Mouse (Mus musculus) gastrocnemius, postnatal 25 days (tissue): Measurements from ENCODE around the gene Cdkn2c. TPM values are rescaled to one million over a fixed set of nuclear protein-coding genes. Genes with fewer than 3 reads are reported as not detected.
A peak's percentile ranks its signal among the peaks of the same experiment; 100 is the strongest.
"Not testable (repeated sequence)": the region's sequence is repeated elsewhere in the genome, so short reads cannot be mapped to it uniquely, and the experiment has no call there.

Experiments
- DNase-seq: peaks from one replicate; pipeline ENCODE4 v3.0.0; 2022
- long read RNA-seq, 2 experiments: library from polyadenylated mRNA; stranded (forward); transcript quantifications; one replicate each; pipeline ENCODE4 v2.0.0; 2021
- total RNA-seq, 2 experiments: library from RNA; stranded (reverse); gene quantifications; 1 replicate in 1 of 2; 2 replicates in 1 of 2; pipeline ENCODE4 v1.2.3; 2021

The Cdkn2c gene
- total RNA-seq: 10 to 100 TPM in 1 of 2 experiments, 1 to 10 TPM in 1; 9.2 to 11.7 TPM
- long read RNA-seq, experiment 1, transcript Cdkn2c-201 (2 exons, 1,106 nt): minor isoform, 8 of 18 reads
- long read RNA-seq, experiment 1, transcript Cdkn2c-202 (3 exons, 2,471 nt): major isoform, 9 of 18 reads
- long read RNA-seq, experiment 1, partial matches to known transcripts: 1 of 18 reads
- long read RNA-seq, experiment 1, other reads (novel, unspliced or antisense): 0 of 18 reads
- long read RNA-seq, experiment 2, transcript Cdkn2c-202 (3 exons, 2,471 nt): major isoform, 6 of 10 reads
- long read RNA-seq, experiment 2, partial matches to known transcripts: 0 of 10 reads
- long read RNA-seq, experiment 2, other reads (novel, unspliced or antisense): 0 of 10 reads

DNA sequence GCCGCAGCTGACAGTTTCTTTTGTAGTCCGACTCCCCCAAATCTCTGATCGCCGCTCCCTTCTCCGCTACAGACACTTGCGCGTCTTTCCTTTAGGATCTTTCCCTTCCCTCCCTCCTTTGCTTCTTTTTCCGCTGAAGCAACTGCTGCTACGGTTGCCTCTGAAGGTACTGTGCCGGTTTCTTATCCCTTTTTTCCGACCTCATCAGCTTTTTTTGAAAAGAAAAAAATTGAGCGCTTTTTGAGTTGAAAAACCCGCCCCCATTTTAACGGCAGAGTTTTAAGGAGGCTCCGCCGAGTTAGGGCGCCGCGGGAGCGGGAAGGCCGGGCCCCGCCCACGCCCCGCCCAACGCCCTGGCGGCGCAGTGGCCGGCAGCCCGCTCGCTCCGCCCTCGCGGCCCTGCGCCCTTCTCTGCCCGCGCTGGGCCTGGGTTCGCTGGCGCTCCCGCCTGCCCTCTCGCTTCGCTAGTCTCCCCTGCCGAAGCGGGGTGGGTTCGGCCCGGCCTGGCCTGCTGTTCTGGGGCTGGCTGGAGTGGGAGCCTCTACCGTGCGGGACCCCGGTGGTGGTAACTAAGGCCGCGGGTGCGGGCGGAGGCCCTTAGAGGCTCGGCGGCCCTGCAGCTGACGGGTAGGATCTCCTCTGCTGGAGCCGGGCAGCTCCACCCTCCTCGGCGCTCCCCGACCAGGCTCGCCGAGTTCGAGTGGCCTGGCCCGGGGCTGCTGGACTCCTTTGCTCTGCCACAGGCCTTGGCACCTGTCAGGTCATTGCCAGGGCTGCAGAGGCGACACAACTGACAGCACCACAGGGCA is at the start of gene Cdkn2c:
Cdkn2c (minus strand) TSS at position 729 of the 809 bp plus-strand sequence.
- DNase-seq: peak; percentile 92

DNA sequence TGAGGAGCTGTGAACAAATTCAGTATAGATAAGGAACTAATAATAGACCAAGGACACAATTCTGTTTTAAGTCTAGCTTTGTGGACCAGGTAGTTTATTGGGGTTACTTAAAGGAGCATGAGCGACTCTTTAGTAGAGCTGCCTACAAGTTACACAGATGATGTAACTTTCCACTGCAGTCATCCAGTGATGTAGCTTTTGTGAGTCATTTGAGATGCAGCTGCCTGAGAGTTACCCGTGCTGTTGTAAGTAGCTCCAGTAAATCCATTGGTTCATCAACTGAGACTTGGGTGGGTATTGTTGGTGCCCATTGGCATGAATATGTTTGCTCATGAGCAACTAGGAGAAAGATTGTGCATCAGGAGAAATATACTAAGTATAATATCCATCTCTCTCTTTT is 38.4 kb upstream of the Cdkn2c start:
- DNase-seq: no peak

DNA sequence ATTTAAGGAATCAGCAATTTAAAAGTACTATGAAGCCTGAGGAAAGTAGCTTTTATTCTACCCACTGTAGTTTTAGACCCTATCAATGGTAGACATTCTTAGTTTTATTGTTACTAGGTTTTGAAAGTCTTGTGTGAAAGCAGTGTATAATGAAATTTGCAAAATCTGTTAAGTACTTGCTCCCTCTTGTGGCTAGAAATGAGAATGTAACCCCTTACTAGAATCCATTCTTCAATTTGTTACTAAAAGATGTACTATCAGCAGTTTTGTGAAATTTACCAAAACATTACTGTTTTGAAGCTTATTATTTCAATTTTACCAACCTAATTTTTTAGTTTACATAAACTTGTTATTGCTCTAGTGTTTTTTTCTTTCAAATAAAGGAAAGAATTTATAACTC is 36.6 kb upstream of the Cdkn2c start:
- no peak for DNase-seq

GRCm38 (mm10) chr4:109700727-109701126 is 33.7 kb upstream of the Cdkn2c start:
- not testable (repeated sequence) for DNase-seq

DNA sequence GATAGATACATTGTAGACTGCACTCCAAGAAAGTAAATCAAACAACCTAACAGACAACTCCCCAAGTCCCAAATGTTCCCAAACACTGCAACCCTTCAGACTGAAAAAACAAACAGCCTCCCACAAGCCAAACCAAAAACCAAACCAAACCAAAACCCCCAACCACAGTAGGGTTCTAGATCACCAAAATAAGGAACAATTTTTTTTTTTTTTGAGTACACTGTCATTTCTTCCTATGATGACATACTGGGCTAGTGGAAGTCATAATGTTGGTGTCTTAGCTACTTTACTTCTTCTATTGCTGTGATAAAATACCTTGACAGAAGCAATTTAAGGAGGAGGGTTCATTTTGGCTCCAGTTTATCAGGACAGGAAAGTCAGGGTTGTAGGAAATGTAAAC is 25.7 kb upstream of the Cdkn2c start:
- DNase-seq: no peak

DNA sequence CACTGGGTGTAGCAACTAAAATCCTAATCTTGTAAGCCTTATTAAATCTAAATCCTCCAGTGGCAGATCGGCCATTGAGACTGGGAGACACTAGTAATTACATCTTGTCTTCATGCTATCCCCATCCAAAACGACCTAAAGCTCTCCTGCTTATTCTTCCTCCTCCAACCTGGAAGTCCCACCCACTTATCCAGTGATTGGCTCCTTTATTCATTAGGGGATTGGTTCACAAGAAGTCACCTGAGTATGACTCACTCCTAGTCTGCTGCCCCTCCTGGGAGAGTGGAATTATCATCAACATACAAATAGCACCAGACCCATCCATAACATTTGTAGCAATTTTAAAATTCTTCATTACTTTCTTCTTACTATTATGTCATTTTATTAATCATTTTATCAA is 16.6 kb upstream of the Cdkn2c start:
- DNase-seq: no peak

GRCm38 (mm10) chr4:109677221-109677620 is 10.2 kb upstream of the Cdkn2c start:
- DNase-seq: no peak

GRCm38 (mm10) chr4:109676218-109677215 is 9.5 kb upstream of the Cdkn2c start, which contains the start of gene Faf1:
Gene Faf1 (plus strand): TSS chr4:109676588.
- DNase-seq: peak; percentile 99

DNA sequence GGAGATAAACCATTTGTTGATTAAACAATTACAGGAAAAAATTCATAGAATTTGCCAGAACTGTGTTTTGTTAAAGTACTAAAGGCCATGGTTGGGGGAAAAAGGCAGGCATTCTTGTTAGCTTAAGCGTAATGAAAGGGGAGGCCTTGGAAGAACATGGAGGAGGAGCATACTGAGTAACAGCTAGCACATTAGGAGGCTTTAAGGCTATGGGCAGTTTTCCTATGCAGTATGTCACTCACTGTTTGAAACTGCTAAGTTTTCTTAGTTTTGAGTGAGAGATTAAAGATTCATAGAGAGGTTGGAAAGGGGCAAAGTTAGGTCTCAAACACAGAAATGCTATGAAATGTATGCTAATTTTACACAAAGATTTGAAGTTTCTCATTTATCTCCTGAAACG is 7.1 kb upstream of the Cdkn2c start:
- no peak for DNase-seq

- DNase-seq: no peak
Measured at GRCm38 (mm10) chr4:109671941-109672340, 5.0 kb upstream of the Cdkn2c start.

- no peak for DNase-seq
Measured at GRCm38 (mm10) chr4:109670213-109670612, 3.2 kb upstream of the Cdkn2c start.

- DNase-seq: no peak
Measured at GRCm38 (mm10) chr4:109667518-109667917, 529 bp upstream of the Cdkn2c start.

- peak; percentile 70 for DNase-seq
Measured at GRCm38 (mm10) chr4:109665982-109666460, 968 bp downstream of the Cdkn2c start.

GRCm38 (mm10) chr4:109665101-109665981 is 1.6 kb downstream of the Cdkn2c start:
- peak; percentile 62 for DNase-seq

DNA sequence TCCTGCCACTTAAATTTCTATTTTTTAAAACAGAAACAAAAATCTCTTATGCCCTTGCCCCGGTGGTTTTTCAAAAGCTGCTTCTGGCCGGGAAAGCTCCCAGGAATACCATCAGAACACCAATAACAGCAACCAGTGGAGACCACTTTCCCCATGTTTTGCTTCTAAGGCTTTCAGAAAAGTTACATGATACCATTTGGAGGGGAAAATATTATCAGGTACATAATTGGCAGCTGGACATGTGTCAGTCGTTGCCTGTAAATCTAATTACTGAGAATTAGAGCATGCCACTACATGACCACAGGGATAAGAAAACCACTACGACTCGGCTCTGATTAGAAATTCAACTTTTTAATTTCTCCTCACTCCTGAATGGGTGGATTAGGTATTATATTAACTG is 2.9 kb downstream of the Cdkn2c start:
- DNase-seq: no peak

GRCm38 (mm10) chr4:109662271-109662670 is 4.7 kb downstream of the Cdkn2c start:
- no peak for DNase-seq

- DNase-seq: no peak
Measured at GRCm38 (mm10) chr4:109661183-109661582, 5.8 kb downstream of the Cdkn2c start.

GRCm38 (mm10) chr4:109660568-109660967 is 6.4 kb downstream of the Cdkn2c start:
- DNase-seq: no peak

- DNase-seq: no peak
Measured at GRCm38 (mm10) chr4:109659571-109659970, 7.4 kb downstream of the Cdkn2c start.

DNA sequence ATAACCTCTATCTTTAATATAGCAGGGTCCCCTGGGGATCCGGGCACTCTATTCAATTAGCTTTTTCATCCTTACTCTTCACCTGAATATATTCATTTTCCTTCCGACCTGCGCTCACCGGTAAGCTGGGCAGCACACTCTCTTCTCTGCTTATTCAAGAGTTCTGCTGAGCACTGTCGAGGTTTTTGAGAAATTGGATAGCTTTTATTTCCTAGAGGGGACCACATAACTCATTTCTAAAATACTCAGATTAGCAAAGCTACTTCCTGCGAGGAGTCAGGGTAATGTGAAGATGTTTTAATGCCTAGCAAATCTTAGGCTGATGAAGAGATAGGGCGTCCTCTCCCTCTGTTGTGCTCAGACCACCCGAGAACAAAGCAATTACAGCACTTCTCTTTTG is 8.2 kb downstream of the Cdkn2c start:
- DNase-seq: no peak
